Mouse (Mus musculus) heart, adult 2 months (tissue): Measurements from ENCODE around the gene Tep1.

Experiments used
- CTCF ChIP-seq: fragments of 200-600 bp; IDR thresholded peaks from 2 replicates; pipeline ENCODE4 v1.8.1; 2022; ENCODE audit warnings: antibody characterized with exemption, mild to moderate bottlenecking, moderate library complexity
- EP300 ChIP-seq: fragments of 200-500 bp; IDR thresholded peaks from 2 replicates; pipeline ENCODE4 v1.6.1; 2011; ENCODE audit warnings: low read depth, low read length, control low read depth; ENCODE audit not compliant: insufficient read depth
- POLR2A ChIP-seq: fragments of 200-500 bp; IDR thresholded peaks from 2 replicates; pipeline ENCODE4 v1.6.1; 2011; ENCODE audit warnings: mild to moderate bottlenecking, low read depth, low read length, control low read depth; ENCODE audit not compliant: insufficient read depth

GRCm38 (mm10) chr14:50871284-50871683, 924 bp upstream of the Tep1 start:
- TF ChIP-seq EP300 (no peak), CTCF (no peak), POLR2A (no peak)
